Mouse (Mus musculus): ENCODE data around the gene Rnf186. TPM values are rescaled to one million over a fixed set of nuclear protein-coding genes. Genes with fewer than 3 reads are reported as not detected.
A peak's percentile ranks its signal among the peaks of the same experiment; 100 is the strongest.
"Not testable (repeated sequence)": the region's sequence is repeated elsewhere in the genome, so short reads cannot be mapped to it uniquely, and the experiment has no call there.

Rnf186 gene
- total RNA-seq, 1 experiment from 2014 or later: not detected

DNA sequence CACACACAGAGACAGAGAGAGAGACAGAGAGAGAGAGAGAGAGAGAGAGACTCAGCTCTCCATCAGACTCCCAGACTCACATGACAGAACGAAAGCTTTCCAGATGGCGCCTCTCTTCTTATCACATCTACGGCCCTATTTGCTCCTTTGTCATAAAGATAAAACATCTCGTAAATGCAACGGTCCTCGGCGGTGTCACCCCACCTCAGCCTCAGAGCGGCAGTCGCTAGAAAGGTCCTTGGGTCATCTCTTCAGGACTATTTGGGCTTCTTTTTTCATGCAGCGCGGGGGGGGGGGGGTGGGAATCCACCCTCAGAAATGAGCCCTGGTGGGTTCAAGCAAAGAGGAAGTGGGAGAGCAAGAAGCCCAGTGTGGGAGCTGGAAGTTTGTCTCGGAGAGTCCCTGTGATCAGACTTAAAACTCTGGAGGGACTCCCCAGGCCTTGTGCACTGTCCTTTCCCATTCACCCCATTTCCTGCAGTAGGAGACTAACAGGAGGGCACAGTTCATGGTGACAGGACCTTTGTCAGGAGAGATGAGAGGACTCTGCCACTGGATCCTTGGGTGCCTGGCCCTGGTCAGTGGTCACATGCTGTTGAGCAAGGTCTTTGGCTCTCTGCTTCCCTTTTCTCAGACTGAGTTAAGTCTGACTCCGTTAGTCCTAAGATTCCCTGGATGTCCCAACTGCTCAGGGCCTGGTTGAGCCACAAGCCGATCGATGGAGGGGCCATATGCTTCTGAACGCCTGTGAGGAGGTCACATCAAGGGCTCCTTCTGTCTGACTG, 2.1 kb downstream of the Rnf186 start:
- no peak for ATAC-seq (ENCODE audit: extremely low read depth, insufficient number of reproducible peaks, low FRiP score, poor library complexity, severe bottlenecking)

DNA sequence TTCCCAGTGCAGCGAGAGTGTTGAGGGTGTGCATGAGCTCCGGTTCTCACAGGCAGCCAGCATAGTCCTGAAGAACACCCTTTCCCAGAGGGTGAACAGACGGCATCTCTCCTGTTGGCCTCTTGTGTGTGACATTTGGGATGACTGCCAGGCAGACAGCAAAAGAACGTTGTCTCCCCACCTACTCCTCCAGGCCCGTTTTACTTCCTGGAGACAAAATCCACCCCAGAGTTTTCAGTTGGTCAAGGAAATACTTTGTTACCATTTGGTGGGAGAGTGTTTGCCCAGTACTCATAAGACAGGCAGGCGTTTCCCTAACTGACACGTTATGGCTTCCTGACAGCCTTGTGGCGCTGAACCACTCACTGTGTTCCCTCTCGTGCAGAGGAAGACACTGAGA, 2.8 kb downstream of the Rnf186 start:
- ATAC-seq (ENCODE audit: extremely low read depth, insufficient number of reproducible peaks, low FRiP score, poor library complexity, severe bottlenecking): no peak

DNA sequence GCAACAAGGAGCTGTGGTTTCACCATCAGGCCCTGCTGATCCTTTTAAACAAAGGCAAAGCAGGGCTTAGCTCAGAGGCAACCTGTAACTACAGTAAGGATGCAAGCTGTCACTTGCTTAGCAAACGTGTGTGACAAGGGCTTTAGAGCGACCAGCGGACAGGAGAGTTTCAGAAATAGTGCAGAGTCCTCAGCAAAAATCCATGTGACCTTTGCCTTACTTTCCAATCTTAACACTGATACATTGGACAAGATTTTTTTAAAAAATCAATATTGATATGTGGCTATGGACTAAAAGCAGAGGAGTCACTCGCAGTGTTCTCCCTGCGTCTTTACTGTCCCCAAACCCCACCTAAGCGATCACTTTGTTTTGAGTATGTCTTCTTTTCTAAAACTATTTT, 4.5 kb downstream of the Rnf186 start:
- ATAC-seq (ENCODE audit: extremely low read depth, insufficient number of reproducible peaks, low FRiP score, poor library complexity, severe bottlenecking): no peak

DNA sequence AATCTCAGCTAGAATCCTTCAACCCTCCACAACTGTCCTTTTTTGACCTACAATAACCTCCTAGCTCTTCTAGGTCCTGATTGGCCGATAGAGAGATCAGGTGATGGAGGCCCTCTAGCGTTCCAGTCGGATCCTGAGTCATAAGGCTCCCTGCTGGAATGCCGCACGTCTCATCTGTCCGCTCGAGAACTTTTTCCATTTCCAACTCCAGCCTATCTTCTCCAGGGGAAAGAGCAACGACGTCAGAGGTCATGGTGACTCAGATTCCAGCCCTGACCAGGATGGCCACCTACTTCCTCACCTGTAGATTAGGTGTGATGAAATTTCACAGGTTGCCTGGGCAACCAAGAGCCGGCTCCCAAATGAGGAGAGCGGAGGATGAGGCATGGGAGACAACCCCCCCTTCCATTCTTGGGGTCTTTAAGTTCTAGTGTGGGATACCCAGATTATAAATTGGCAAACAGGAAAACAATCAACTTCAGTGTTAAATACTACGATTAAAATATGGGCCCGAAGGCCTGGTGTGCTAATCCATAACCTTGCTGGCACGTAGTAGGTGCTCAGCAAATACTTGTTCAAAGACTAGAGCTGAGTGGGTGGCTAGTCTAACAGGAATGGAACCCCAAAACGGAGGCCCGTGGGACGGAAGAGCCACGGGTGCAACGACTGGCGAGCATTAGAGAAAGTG, 5.4 kb downstream of the Rnf186 start:
- peak; percentile 31 for ATAC-seq (ENCODE audit: extremely low read depth, insufficient number of reproducible peaks, low FRiP score, poor library complexity, severe bottlenecking)

DNA sequence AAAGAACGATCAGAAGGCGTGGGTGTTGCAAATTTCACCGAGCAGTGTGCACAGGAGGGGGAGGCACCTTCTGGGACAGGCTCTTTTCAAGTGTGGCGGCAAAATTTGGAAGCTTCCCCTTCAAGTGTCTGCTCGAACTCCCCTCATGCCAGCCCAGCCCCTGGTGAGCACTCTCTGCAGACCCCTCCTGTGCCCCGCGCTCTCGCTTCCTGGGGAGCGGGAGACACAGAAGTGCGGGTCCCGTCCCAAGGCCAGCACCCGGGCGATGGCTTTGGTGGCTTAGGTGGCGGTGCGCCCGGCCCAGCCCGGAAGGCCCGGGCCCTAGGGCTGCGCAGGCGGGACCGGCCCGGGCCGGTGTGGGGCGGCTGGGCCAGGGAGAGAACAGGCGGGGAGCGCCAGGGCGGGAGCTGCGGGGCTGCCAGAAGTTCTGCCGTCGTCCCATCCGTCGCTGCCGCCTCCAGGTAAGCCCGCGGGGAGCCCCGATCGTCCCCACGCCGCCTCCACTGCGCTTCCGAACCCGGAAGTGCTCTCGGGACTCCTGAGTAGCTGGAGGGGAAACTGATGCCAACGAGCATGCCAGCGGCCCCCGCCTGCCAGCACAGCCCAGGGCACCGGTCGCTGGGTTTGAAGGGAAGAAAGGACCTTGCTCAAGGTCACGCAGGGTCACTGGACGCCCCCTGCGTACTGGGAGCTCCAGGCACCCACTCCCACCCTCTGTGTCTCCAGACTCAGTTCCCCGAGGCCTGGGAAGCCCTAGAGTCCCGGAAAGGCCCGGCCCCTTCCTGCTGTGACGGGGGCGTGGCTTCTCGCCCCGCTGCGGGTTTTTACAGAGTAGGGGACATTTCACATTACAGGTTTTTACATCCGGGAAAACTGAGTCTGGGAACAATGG, 6.2 kb downstream of the Rnf186 start, which contains the start of gene Tmco4:
TSS of gene Tmco4 (plus strand) at position 62 of the 892 bp plus-strand sequence.
- ATAC-seq (ENCODE audit: extremely low read depth, insufficient number of reproducible peaks, low FRiP score, poor library complexity, severe bottlenecking): peak; percentile 78

DNA sequence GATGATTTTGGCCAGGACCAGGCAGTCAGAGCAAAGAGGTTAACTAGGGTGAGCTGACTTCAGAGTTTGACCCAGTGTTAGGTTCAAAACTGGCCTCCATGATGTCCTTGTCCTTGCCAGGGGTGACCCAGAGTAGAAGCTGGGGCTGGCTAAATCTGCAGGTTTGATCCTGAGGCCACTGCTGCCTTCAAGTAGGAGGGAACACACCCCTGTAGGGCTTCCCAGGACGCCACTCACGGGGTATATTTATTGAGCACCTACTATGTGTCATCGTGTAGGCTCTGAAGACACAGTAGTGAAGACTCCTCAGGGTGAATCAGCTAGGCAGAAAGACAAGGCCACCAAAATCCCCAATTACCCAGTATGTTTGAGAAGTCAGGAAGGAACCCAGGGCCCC, 6.8 kb downstream of the Rnf186 start:
- no peak for ATAC-seq (ENCODE audit: extremely low read depth, insufficient number of reproducible peaks, low FRiP score, poor library complexity, severe bottlenecking)

DNA sequence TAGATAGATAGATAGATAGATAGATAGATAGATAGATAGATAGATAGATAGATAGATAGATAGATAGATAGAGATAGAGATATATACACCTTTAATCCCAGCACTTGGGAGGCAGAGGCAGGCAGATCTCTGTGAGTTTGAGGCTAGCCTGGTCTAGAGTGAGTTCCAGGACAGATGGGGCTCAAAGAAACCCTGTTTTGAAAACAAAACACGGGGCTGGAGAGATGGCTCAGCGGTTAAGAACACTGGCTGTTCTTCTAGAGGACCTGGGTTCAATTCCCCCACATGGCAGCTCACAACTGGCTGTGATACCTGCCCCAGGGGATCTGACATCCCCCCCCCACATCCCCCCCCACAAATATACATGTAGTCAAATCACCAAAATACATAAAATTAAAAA, 7.6 kb downstream of the Rnf186 start:
- not testable (repeated sequence) for ATAC-seq (ENCODE audit: extremely low read depth, insufficient number of reproducible peaks, low FRiP score, poor library complexity, severe bottlenecking)

DNA sequence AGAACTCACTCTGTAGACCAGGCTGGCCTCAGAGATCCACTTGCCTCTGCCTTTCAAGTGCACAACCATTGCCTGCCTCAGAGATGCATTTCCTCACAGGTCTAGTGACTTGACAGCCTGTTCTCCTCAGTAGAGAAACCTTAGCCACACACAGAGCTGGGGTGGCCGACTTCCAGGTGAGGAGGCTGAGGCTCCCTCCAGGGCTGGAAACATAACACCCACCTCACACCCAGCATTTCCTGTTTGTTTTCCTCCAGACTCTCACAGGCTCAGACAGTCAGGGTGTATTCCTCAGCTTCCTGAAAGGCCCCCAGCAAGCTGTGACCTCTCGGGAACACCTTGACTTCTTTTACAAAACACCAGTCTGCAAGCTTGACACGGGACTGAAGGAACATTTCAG, 8.3 kb downstream of the Rnf186 start:
- ATAC-seq (ENCODE audit: extremely low read depth, insufficient number of reproducible peaks, low FRiP score, poor library complexity, severe bottlenecking): no peak

DNA sequence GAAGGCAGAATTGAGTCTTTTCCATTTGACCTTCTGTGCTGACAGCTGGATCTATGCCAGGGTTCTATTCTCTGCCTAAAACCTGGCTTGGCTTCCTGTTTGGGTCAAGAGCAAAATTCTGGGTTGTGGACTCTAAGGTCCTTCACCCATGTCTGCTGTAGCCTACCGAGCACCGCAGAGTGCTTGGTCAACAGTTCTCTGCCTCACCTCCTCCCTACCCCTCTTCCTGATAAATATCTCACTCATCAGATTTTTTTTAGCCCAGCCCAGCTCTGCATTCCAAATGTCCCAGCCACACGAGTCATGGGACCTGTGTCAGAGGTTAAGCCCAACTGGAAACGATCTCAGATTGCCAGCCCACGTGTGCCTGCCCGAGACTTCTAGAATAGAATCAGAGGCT, 9.1 kb downstream of the Rnf186 start:
- no peak for ATAC-seq (ENCODE audit: extremely low read depth, insufficient number of reproducible peaks, low FRiP score, poor library complexity, severe bottlenecking)

DNA sequence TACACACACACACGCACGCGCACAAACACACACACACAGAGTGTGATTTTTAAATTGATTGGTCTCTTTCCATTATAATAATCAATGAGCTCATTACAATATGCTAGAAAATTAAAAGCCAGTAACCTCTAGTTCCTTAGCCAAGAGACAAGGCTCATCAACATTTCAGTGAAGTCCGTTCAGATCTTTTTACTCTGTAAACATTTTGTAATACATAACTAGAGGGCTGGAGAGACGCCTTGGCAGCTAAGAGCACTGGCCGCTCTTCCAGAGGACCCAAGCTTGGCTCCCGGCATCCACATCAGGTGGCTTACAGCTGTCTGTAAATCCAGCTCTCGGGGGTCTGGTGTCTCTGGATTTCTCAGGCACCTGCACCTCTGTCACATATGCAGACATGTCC, 13.1 kb downstream of the Rnf186 start:
- ATAC-seq (ENCODE audit: extremely low read depth, insufficient number of reproducible peaks, low FRiP score, poor library complexity, severe bottlenecking): no peak

DNA sequence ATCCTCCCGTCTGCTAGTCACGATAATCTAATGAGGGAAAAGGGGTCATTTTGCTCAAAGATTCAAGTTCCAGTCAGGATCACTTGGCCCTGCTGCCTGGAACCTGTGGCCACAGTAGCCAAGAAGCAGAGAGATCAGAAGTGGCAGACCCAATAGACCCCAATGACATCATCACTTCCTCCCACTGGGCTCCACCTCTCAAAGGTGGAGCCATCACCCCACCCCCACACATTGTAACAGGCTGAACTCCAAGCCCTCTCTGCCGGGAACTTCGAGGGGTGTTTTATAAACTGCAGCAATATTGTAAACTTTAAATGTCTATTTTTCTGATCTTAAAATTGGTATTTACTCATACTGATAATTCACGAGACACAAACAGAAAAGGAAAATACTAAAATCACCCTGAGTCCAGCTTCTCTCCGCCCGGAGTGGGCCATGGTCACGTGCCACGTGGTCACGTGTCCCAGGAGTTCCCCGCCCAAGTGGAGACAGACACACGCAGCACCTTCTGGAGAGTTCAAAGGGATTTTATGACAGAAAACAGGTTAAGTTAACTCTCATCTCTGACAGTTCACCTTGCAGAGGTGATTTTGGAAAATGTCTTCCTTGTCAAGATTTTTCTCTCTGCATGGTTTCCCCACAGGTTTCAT, 14.0 kb downstream of the Rnf186 start:
- ATAC-seq (ENCODE audit: extremely low read depth, insufficient number of reproducible peaks, low FRiP score, poor library complexity, severe bottlenecking): no peak

DNA sequence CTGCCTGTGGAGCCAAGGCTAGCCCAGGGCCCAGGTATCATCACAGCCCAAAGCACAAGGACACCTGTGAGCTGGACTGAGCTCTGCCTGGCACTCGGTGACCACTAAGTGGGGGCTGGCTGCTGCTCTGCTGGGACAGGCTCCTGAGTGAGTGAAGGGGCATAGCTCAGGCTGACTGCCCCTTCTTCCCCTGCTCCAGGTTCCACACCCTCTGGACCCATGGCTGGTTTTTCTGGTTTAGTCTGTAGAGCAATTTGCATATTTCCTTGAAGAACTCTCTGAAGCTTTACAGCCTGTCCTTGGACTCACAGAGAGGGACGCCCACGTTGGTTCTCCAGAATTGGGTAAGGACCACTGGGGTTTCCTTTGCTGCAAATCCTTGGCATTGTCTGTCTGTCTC, 16.5 kb downstream of the Rnf186 start:
- ATAC-seq (ENCODE audit: extremely low read depth, insufficient number of reproducible peaks, low FRiP score, poor library complexity, severe bottlenecking): no peak

DNA sequence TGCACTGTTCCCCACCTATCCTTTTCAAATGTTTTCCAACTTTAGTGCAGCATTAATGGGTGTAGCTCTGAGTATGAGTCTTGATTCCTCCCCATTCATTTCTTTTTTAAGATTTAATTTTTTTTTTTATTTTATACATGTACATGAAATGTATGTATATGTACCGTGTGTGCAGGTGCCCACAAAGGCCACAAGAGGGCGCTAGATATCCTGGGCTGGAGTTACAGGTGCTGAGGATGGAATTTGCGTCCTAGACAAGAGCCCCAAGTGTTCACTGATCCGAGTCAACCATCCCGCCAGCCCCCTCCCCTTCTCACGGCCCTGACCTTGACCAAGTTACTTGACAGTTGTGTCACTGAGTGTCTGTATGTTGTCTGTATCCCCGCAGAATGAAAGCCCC, 17.8 kb downstream of the Rnf186 start:
- ATAC-seq (ENCODE audit: extremely low read depth, insufficient number of reproducible peaks, low FRiP score, poor library complexity, severe bottlenecking): no peak

DNA sequence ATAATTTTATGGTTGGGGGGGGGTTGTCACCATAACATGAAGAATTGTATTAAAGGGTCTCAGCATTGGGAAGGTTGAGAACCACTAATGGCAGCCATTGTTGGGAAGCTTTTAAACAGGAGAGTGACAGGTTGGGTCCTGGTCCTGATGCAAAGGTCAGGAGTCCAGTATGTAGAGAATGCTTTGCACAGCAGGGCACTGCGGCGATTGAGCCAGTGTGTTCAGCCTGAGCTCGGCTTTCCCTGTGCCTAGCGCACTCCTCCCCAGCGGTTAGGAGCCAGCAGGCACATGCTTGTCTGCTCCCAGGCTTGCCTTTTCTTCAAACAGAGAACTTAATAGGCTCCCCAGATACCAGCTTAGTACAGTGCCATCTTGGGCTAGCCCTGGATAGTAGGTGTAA, 19.4 kb downstream of the Rnf186 start:
- no peak for ATAC-seq (ENCODE audit: extremely low read depth, insufficient number of reproducible peaks, low FRiP score, poor library complexity, severe bottlenecking)

DNA sequence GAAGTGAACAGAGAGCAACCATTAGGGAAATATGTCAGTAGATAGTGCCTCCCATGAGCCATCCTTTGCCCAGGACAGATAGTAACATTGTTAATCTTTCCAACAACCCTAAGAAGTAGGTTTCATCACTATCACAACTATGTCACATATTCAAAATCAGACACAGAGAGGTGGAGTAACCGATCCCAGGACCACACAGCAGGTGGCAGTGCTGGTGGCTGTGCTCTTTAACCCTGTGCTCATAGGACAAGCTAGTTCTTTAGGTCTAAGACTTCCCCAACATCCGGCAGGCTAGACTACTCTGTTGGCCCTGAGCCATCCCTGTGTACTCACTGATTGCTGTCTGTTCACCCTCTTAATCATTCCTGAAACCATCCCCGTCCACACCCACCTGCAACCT, 27.5 kb downstream of the Rnf186 start:
- ATAC-seq (ENCODE audit: extremely low read depth, insufficient number of reproducible peaks, low FRiP score, poor library complexity, severe bottlenecking): no peak

DNA sequence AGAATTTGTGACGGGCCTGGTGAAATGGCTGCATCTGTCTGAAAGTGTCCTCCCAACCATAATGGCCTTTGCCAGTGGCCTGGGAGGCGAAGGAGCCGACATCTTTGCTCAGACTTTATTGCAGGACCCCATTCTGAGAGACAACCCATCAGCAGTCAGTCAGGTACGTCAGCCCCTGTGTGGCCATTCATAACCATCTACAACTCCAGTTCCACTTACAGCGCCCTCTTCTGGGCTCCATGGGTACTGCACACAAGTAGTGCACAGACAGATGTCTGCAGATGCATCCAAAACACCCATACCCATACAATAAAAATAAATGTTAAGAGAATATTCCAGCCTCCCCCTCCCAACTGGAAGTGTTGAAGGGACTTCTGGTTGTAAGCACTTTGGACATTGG, 29.5 kb downstream of the Rnf186 start:
- ATAC-seq (ENCODE audit: extremely low read depth, insufficient number of reproducible peaks, low FRiP score, poor library complexity, severe bottlenecking): no peak

DNA sequence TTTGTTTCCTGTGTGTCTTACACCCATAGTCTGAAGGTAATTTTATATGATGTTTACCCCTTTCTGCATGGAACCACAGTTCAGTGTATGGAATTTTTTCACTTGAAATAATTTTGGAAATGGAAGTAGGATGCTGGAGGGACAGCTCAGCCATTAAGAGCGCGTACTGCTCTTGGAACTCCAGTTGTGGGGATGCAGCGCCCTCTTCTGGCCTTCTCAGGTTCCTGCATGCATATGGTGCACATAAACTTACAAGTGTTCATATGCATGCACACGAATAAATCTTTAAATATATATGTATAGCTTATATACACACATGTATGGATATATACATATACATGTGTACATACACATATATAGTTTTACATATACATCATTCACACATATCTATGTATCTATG, 30.2 kb downstream of the Rnf186 start:
- no peak for ATAC-seq (ENCODE audit: extremely low read depth, insufficient number of reproducible peaks, low FRiP score, poor library complexity, severe bottlenecking)

DNA sequence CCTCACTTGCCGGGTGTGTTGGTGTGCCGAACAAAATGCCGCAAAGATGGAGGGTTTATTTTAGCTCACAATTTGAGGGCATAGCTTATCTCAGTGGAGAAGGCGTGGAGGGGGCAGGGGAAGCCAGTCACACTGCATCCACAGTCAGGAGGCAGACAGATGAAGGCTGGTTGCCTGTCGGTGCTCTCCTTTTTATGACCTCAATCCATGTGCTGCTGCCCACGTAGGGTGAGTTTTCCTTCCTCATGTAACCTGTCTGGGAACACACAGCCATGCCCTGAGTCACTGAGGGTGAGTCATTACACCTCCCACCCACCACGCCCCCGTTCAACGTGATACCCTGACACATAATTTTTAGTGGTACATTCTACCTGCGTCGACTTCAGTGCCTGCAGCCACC, 31.7 kb downstream of the Rnf186 start:
- ATAC-seq (ENCODE audit: extremely low read depth, insufficient number of reproducible peaks, low FRiP score, poor library complexity, severe bottlenecking): no peak

DNA sequence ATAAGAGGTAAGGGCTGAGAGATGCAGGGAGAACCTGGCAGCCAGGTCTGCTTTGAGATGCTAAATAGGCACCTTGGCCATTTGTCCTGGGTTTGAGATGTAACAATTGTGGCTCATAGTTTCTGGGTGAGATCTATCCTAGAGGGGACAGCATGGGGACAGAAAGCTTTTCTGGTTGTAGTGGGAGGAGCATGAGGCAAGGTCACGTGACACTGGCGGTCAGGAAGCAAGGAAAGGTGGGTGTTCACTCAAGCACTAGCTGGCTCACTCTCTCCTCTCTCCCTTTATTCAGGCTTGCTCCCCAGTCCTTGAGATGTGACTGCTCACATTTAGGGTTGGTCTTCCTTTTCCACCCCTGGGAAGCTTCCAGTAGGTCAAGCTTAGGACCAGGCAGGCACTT, 34.1 kb downstream of the Rnf186 start:
- ATAC-seq (ENCODE audit: extremely low read depth, insufficient number of reproducible peaks, low FRiP score, poor library complexity, severe bottlenecking): no peak
